ENCODE assay signal across 8 mouse cellular contexts in the genomic region with DNA sequence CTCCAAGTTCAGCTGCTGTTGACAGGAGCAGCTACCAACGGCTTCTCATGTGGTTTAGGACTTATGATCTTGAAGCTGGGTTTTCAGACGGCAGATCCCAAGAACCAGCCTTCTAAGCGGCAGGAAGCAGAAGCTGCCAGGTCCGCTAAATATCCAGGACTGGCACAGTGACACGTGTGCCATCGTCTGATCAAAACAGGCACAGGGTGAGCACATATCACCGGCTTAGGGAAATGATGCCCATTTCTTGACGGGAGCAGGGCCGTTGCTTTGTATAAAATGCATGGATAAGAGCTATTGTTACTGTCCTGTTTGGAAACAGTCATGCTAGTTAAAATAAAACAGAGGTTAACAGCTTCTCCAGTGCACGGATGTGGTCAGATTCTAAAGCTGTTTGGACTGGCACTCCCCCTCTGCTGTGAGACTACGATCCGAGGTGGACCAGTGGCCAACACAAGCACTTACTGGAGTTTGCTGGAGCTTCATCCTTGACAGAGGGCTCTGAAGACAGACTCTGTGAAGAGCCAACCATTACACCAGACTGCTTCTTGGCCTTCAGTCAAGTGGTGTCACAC. TPM values are rescaled to one million over a fixed set of nuclear protein-coding genes. Genes with fewer than 3 reads are reported as not detected.
DNase-seq lines count a peak whose midpoint lies in the region; ATAC-seq and TF ChIP-seq lines count a peak whose summit lies in the region.

No protein-coding gene starts in this region.

- peak overlapping the region; percentile 27 for H3K9ac ChIP-seq in forebrain, embryonic 16.5 days (replicated peaks; ENCODE audit: low read depth, low read length)
- peak overlapping the region; percentile 72 for H3K9ac ChIP-seq in liver, embryonic 13.5 days
- peak overlapping the region; percentile 55 for H3K9ac ChIP-seq in stomach, postnatal 0 days (ENCODE audit: low read length)

- H3K27ac ChIP-seq in spleen, adult 2 months (ENCODE audit: insufficient read depth, low read length): peak overlapping the region; percentile 82
- H3K27ac ChIP-seq in forebrain, embryonic 16.5 days (ENCODE audit: low read length): no peak overlapping the region
- peak overlapping the region; percentile 93 for H3K27ac ChIP-seq in liver, embryonic 13.5 days
- peak overlapping the region; percentile 67 for H3K27ac ChIP-seq in stomach, postnatal 0 days (replicated peaks)

- peaks cover 5% of the 10 kb centered on the region for H3K36me3 ChIP-seq in spleen, adult 2 months (ENCODE audit: control insufficient read depth, insufficient read depth, low read length)
- H3K36me3 ChIP-seq in forebrain, embryonic 16.5 days (ENCODE audit: control insufficient read depth, insufficient read depth): peaks cover 9% of the 10 kb centered on the region; the same call in 1 of the 2 replicates
- peaks cover 22% of the 10 kb centered on the region for H3K36me3 ChIP-seq in liver, embryonic 13.5 days
- no peaks in the 10 kb centered on the region; the same call in 1 of the 2 replicates for H3K36me3 ChIP-seq in stomach, postnatal 0 days (ENCODE audit: control insufficient read depth, insufficient read depth, low read length)

- DNase-seq in spleen, adult 2 months (ENCODE audit: low read depth in 1 of 2, low spot score in 2 of 2): no peak
- DNase-seq in spleen, postnatal 10 days (ENCODE audit: low spot score in 2 of 2): no peak
- DNase-seq in liver, embryonic 13.5 days: no peak
- no peak for DNase-seq in stomach, postnatal 0 days (ENCODE audit: low spot score)
- no peak for DNase-seq in layer of hippocampus, postnatal 10 days (ENCODE audit: low spot score in 2 of 2)
- DNase-seq in Muller cell, postnatal 12 days (ENCODE audit: inconsistent ontology term): no peak
- DNase-seq in gastrocnemius, postnatal 25 days: no peak

- no peaks in the 10 kb centered on the region for H3K9me3 ChIP-seq in forebrain, embryonic 16.5 days (ENCODE audit: control insufficient read depth, low read length)
- no peaks in the 10 kb centered on the region for H3K9me3 ChIP-seq in liver, embryonic 13.5 days (replicated peaks)
- H3K9me3 ChIP-seq in stomach, postnatal 0 days (ENCODE audit: control insufficient read depth, low read length): no peaks in the 10 kb centered on the region

- TF ChIP-seq CTCF in spleen, adult 2 months (IDR thresholded peaks at IDR 0.05; ENCODE audit: extremely low read depth, insufficient read depth, insufficient read length, insufficient replicate concordance): no peak
- no peak for TF ChIP-seq CTCF in stomach, postnatal 0 days (IDR thresholded peaks at IDR 0.05; ENCODE audit: low read depth)

- H3K4me2 ChIP-seq in forebrain, embryonic 16.5 days (ENCODE audit: low read length): peak overlapping the region; percentile 51
- H3K4me2 ChIP-seq in liver, embryonic 13.5 days: peak overlapping the region; percentile 75
- H3K4me2 ChIP-seq in stomach, postnatal 0 days (replicated peaks; ENCODE audit: low read depth): peak overlapping the region; percentile 68

- TF ChIP-seq POLR2A in spleen, adult 2 months (IDR thresholded peaks at IDR 0.05; ENCODE audit: low read depth, low read length): no peak

- peak overlapping the region; percentile 65 for H3K4me3 ChIP-seq in spleen, adult 2 months (ENCODE audit: extremely low read depth, insufficient read depth, insufficient read length)
- peak overlapping the region; percentile 38 for H3K4me3 ChIP-seq in forebrain, embryonic 16.5 days (replicated peaks; ENCODE audit: low read length)
- peak overlapping the region; percentile 56 for H3K4me3 ChIP-seq in liver, embryonic 13.5 days (replicated peaks)
- H3K4me3 ChIP-seq in stomach, postnatal 0 days (ENCODE audit: low read depth, low read length): peak overlapping the region; percentile 35

- no peak for TF ChIP-seq EP300 in stomach, postnatal 0 days (optimal IDR thresholded peaks at IDR 0.05)

- WGBS in spleen, adult 2 months: 19% methylated on average over 12 of the region's 12 CpGs
- WGBS in forebrain, embryonic 16.5 days: 42% methylated on average over 12 of the region's 12 CpGs
- WGBS in liver, embryonic 13.5 days (ENCODE audit: insufficient replicate concordance): 29% methylated on average over 12 of the region's 12 CpGs
- WGBS in stomach, postnatal 0 days: 31% methylated on average over 12 of the region's 12 CpGs

- no peak for ATAC-seq in forebrain, embryonic 16.5 days
- ATAC-seq in liver, embryonic 13.5 days (ENCODE audit: low read depth): peak; percentile 43
- ATAC-seq in stomach, postnatal 0 days (ENCODE audit: low FRiP score, low TSS enrichment): peak; percentile 10; the same call in 1 of the 2 replicates

- 0 out of 2 replicates have a peak, but pooled peaks cover 3% of the 10 kb centered on the region for H3K4me1 ChIP-seq in spleen, adult 2 months (ENCODE audit: control insufficient read depth, insufficient read depth, insufficient read length)
- peaks cover 3% of the 10 kb centered on the region; the same call in 1 of the 2 replicates for H3K4me1 ChIP-seq in forebrain, embryonic 16.5 days (replicated peaks; ENCODE audit: control insufficient read depth, insufficient read depth, low read length)
- peaks cover 35% of the 10 kb centered on the region for H3K4me1 ChIP-seq in liver, embryonic 13.5 days (replicated peaks)
- peaks cover 4% of the 10 kb centered on the region; the same call in 1 of the 2 replicates for H3K4me1 ChIP-seq in stomach, postnatal 0 days (replicated peaks; ENCODE audit: control insufficient read depth, insufficient read depth)

- H3K27me3 ChIP-seq in spleen, adult 2 months (ENCODE audit: control insufficient read depth, insufficient read depth, low read length): no peaks in the 10 kb centered on the region
- H3K27me3 ChIP-seq in forebrain, embryonic 16.5 days (replicated peaks; ENCODE audit: control insufficient read depth, insufficient read depth, low read length): no peaks in the 10 kb centered on the region
- no peaks in the 10 kb centered on the region for H3K27me3 ChIP-seq in liver, embryonic 13.5 days
- no peaks in the 10 kb centered on the region for H3K27me3 ChIP-seq in stomach, postnatal 0 days (ENCODE audit: control insufficient read depth, insufficient read depth, low read length)

RNA-seq across cellular contexts. Expression of gene Ostc, which starts 17.6 kb away (rescaled TPM):
- 22.3 and 22.7 TPM in 2 replicates for polyA plus RNA-seq in spleen, adult 2 months (2012; rRNA removed)
- polyA plus RNA-seq in forebrain, embryonic 16.5 days (2015; fragmentation: Nextera tagmentation; extraction: Ambion mirVana): 235 and 243 TPM in 2 replicates
- 226 and 234 TPM in 2 replicates for polyA plus RNA-seq in liver, embryonic 13.5 days (2015; fragmentation: Nextera tagmentation; extraction: Ambion mirVana)
- 283 and 300 TPM in 2 replicates for polyA plus RNA-seq in stomach, postnatal 0 days (2015; fragmentation: Nextera tagmentation; extraction: Ambion mirVana)
- 10 to 100 TPM; 81.0 to 87.1 TPM for total RNA-seq in layer of hippocampus, postnatal 10 days (2021)
- total RNA-seq in gastrocnemius, postnatal 25 days (2021): 10 to 100 TPM; 34.6 to 38.7 TPM

RNA-seq across cellular contexts. Expression of gene Rpl34, which starts 38.5 kb away (rescaled TPM):
- polyA plus RNA-seq in spleen, adult 2 months (2012; rRNA removed): 1,328 and 1,364 TPM in 2 replicates
- polyA plus RNA-seq in forebrain, embryonic 16.5 days (2015; fragmentation: Nextera tagmentation; extraction: Ambion mirVana): 526 and 528 TPM in 2 replicates
- 670 and 773 TPM in 2 replicates for polyA plus RNA-seq in liver, embryonic 13.5 days (2015; fragmentation: Nextera tagmentation; extraction: Ambion mirVana)
- 793 and 825 TPM in 2 replicates for polyA plus RNA-seq in stomach, postnatal 0 days (2015; fragmentation: Nextera tagmentation; extraction: Ambion mirVana)
- total RNA-seq in layer of hippocampus, postnatal 10 days (2021): 100 to 1,000 TPM; 355 to 393 TPM
- 100 to 1,000 TPM; 316 to 328 TPM for total RNA-seq in gastrocnemius, postnatal 25 days (2021)
